Mouse (Mus musculus) midbrain, embryonic 11.5 days (tissue): Measurements from ENCODE around the gene Sh3bgrl2. TPM values are rescaled to one million over a fixed set of nuclear protein-coding genes. Genes with fewer than 3 reads are reported as not detected.

Experiments used
- ATAC-seq: fragments of 200-750 bp; cut with Nextera tagmentation; 2 replicates; pipeline ENCODE4 v1.8.0; 2017; ENCODE audit warnings: moderate TSS enrichment, moderate library complexity; ENCODE audit not compliant: low FRiP score
- DNase-seq: peaks from one replicate; pipeline ENCODE4 v3.0.0; 2015; ENCODE audit warnings: low spot score; ENCODE audit errors: missing footprints
- H3K27ac ChIP-seq: fragments of 300-500 bp; sonication (generic); 2 replicates; pipeline ENCODE4 v1.5.1; 2014; ENCODE audit warnings: low read depth, low read length
- H3K27me3 ChIP-seq: fragments of 300-500 bp; sonication (generic); 2 replicates; pipeline ENCODE4 v1.6.1; 2014; ENCODE audit warnings: mild to moderate bottlenecking, low read length, moderate library complexity, mixed read lengths; ENCODE audit not compliant: control insufficient read depth, insufficient read depth
- H3K36me3 ChIP-seq: fragments of 300-500 bp; sonication (generic); 2 replicates; pipeline ENCODE4 v1.6.1; 2014; ENCODE audit warnings: mild to moderate bottlenecking, low read length, moderate library complexity, mixed read lengths; ENCODE audit not compliant: control insufficient read depth, insufficient read depth
- H3K4me1 ChIP-seq: fragments of 300-500 bp; sonication (generic); 2 replicates; pipeline ENCODE4 v1.6.1; 2014; ENCODE audit warnings: low read length; ENCODE audit not compliant: control insufficient read depth, insufficient read depth
- H3K4me2 ChIP-seq: fragments of 300-500 bp; sonication (generic); 2 replicates; pipeline ENCODE4 v1.6.1; 2014; ENCODE audit warnings: mild to moderate bottlenecking, moderate library complexity
- H3K4me3 ChIP-seq: fragments of 300-500 bp; sonication (generic); 2 replicates; pipeline ENCODE4 v1.5.1; 2014; ENCODE audit warnings: low read depth, low read length
- H3K9ac ChIP-seq: fragments of 300-500 bp; sonication (generic); 2 replicates; pipeline ENCODE4 v1.6.1; 2014; ENCODE audit warnings: low read length
- H3K9me3 ChIP-seq: fragments of 300-500 bp; sonication (generic); 2 replicates; pipeline ENCODE4 v1.6.1; 2016; ENCODE audit warnings: low read length; ENCODE audit not compliant: control insufficient read depth
- WGBS: fragments of 180-500 bp; shearing (Covaris S2); extraction: QIAGEN DNeasy Blood & Tissue Kit; methylation state at CpG from one replicate; pipeline ENCODE4 v1.1.7; 2014; 5-methylcytosine and 5-hydroxymethylcytosine counted together
- polyA plus RNA-seq: library from polyadenylated mRNA; unstranded; fragments of >200 nt; fragmentation: Nextera tagmentation; extraction: Ambion mirVana; gene quantifications from 2 replicates; pipeline ENCODE4 v1.2.1, GENCODE M21; 2014

Sh3bgrl2 gene
- polyA plus RNA-seq, 1 experiment from 2014 or later, result 12.2 TPM

- ATAC-seq, result peak; percentile 87
- Histone ChIP-seq H3K27me3 (no peaks in the 10 kb centered on the region), H3K9me3 (no peaks in the 10 kb centered on the region), H3K9ac (peak overlapping the region; percentile 65), H3K4me2 (peak overlapping the region; percentile 58), H3K4me1 (peaks cover 5% of the 10 kb centered on the region; the same call in 1 of the 2 replicates), H3K4me3 (peak overlapping the region; percentile 33), H3K36me3 (no peaks in the 10 kb centered on the region), H3K27ac (peak overlapping the region; percentile 73)
- 10% methylated on average over 24 of the region's 33 CpGs for WGBS
- DNase-seq, result peak; percentile 95
These were observed 116.1 kb downstream of the Sh3bgrl2 start for GRCm38 (mm10) chr9:83663981-83664897.

- Histone ChIP-seq H3K27ac (peak overlapping the region; percentile 73), H3K4me2 (peak overlapping the region; percentile 58), H3K27me3 (no peaks in the 10 kb centered on the region), H3K36me3 (no peaks in the 10 kb centered on the region), H3K9ac (peak overlapping the region; percentile 65), H3K9me3 (no peaks in the 10 kb centered on the region), H3K4me3 (peak overlapping the region; percentile 33), H3K4me1 (peaks cover 5% of the 10 kb centered on the region; the same call in 1 of the 2 replicates)
- peak; percentile 46 for ATAC-seq
- 34% methylated on average over 8 of the region's 8 CpGs for WGBS
- DNase-seq, result no peak
These were observed 116.8 kb downstream of the Sh3bgrl2 start for GRCm38 (mm10) chr9:83664951-83665350.

GRCm38 (mm10) chr9:83667031-83667430, 118.9 kb downstream of the Sh3bgrl2 start:
- Histone ChIP-seq H3K4me3 (no peak overlapping the region), H3K9ac (no peak overlapping the region), H3K4me1 (peaks cover 5% of the 10 kb centered on the region; the same call in 1 of the 2 replicates), H3K27me3 (no peaks in the 10 kb centered on the region), H3K27ac (no peak overlapping the region), H3K4me2 (no peak overlapping the region), H3K9me3 (no peaks in the 10 kb centered on the region), H3K36me3 (no peaks in the 10 kb centered on the region)
- ATAC-seq (no peak), DNase-seq (no peak)
- 76% methylated on average over 4 of the region's 4 CpGs for WGBS

- no peaks in the 10 kb centered on the region for H3K36me3 ChIP-seq
- no peak overlapping the region for H3K9ac ChIP-seq
- H3K4me1 ChIP-seq, result peaks cover 2% of the 10 kb centered on the region; the same call in 1 of the 2 replicates
- no peaks in the 10 kb centered on the region for H3K27me3 ChIP-seq
- ATAC-seq (no peak), DNase-seq (no peak)
- no peak overlapping the region for H3K4me2 ChIP-seq
- H3K27ac ChIP-seq, result no peak overlapping the region
- no peak overlapping the region for H3K4me3 ChIP-seq
- no peaks in the 10 kb centered on the region for H3K9me3 ChIP-seq
- 38% methylated on average over 3 of the region's 3 CpGs for WGBS
These were observed 131.5 kb downstream of the Sh3bgrl2 start for GRCm38 (mm10) chr9:83679626-83680025.

GRCm38 (mm10) chr9:83681661-83682655, 133.8 kb downstream of the Sh3bgrl2 start:
- WGBS, result 74% methylated on average over 12 of the region's 12 CpGs
- Histone ChIP-seq H3K9me3 (no peaks in the 10 kb centered on the region), H3K27ac (no peak overlapping the region), H3K27me3 (no peaks in the 10 kb centered on the region), H3K36me3 (no peaks in the 10 kb centered on the region), H3K4me1 (peaks cover 2% of the 10 kb centered on the region; the same call in 1 of the 2 replicates), H3K4me3 (no peak overlapping the region), H3K4me2 (no peak overlapping the region), H3K9ac (no peak overlapping the region)
- no peak for ATAC-seq
- no peak for DNase-seq

- H3K36me3 ChIP-seq, result no peaks in the 10 kb centered on the region
- no peaks in the 10 kb centered on the region for H3K9me3 ChIP-seq
- H3K4me1 ChIP-seq, result no peaks in the 10 kb centered on the region
- DNase-seq (no peak), ATAC-seq (peak; percentile 65; the same call in 1 of the 2 replicates)
- H3K9ac ChIP-seq, result no peak overlapping the region
- no peak overlapping the region for H3K4me3 ChIP-seq
- 36% methylated on average over 18 of the region's 18 CpGs for WGBS
- no peaks in the 10 kb centered on the region for H3K27me3 ChIP-seq
- H3K27ac ChIP-seq, result peak overlapping the region; percentile 1
- H3K4me2 ChIP-seq, result peak overlapping the region; percentile 30
These were observed 138.5 kb downstream of the Sh3bgrl2 start for GRCm38 (mm10) chr9:83686511-83687100.

GRCm38 (mm10) chr9:83687904-83688303, 139.8 kb downstream of the Sh3bgrl2 start:
- 78% methylated on average over 3 of the region's 3 CpGs for WGBS
- no peaks in the 10 kb centered on the region for H3K4me1 ChIP-seq
- H3K27me3 ChIP-seq, result no peaks in the 10 kb centered on the region
- H3K4me2 ChIP-seq, result no peak overlapping the region
- DNase-seq, result no peak
- H3K9me3 ChIP-seq, result no peaks in the 10 kb centered on the region
- no peak overlapping the region for H3K9ac ChIP-seq
- ATAC-seq, result no peak
- no peak overlapping the region for H3K4me3 ChIP-seq
- H3K27ac ChIP-seq, result no peak overlapping the region
- no peaks in the 10 kb centered on the region for H3K36me3 ChIP-seq
